Mouse (Mus musculus) MEL (cell line): Measurements from ENCODE around the gene Agmat. TPM values are rescaled to one million over a fixed set of nuclear protein-coding genes. Genes with fewer than 3 reads are reported as not detected.

ENCODE experiments used
- DNase-seq: peaks from one replicate; pipeline ENCODE4 v3.0.0; 2011; ENCODE audit warnings: low read depth, low spot score
- H3K27ac ChIP-seq: 2 replicates; pipeline ENCODE4 v1.5.1; 2012; ENCODE audit warnings: low read depth, mild to moderate bottlenecking, control low read depth, low read length, moderate library complexity; ENCODE audit not compliant: control insufficient read depth
- H3K27me3 ChIP-seq, 2 experiments: fragments of 150-350 bp in 1 of 2; sonication (generic) in 1 of 2; 2 replicates each; pipeline ENCODE4 v1.6.1; 2012; ENCODE audit warnings: low read length in 2 of 2, mild to moderate bottlenecking in 2 of 2, improper control_type of control experiment in 1 of 2, moderate library complexity in 1 of 2; ENCODE audit not compliant: insufficient read depth in 2 of 2, control insufficient read depth in 1 of 2
- H3K36me3 ChIP-seq, 2 experiments: 2 replicates each; pipeline ENCODE4 v1.6.1; 2012 to 2014; ENCODE audit warnings: low read length in 2 of 2, improper control_type of control experiment in 1 of 2, inconsistent platforms in 1 of 2, mild to moderate bottlenecking in 1 of 2; ENCODE audit not compliant: insufficient read depth in 2 of 2, control insufficient read depth in 1 of 2
- H3K4me1 ChIP-seq, 2 experiments: fragments of 150-350 bp in 1 of 2; sonication (generic) in 1 of 2; 2 replicates each; pipeline ENCODE4 v1.6.1; 2012; ENCODE audit warnings: low read length in 2 of 2, improper control_type of control experiment in 1 of 2, mild to moderate bottlenecking in 1 of 2; ENCODE audit not compliant: insufficient read depth in 2 of 2, control insufficient read depth in 1 of 2
- H3K4me3 ChIP-seq, 2 experiments: fragments of 150-350 bp in 1 of 2; sonication (generic) in 1 of 2; 2 replicates each; pipeline ENCODE4 v1.5.1; 2012; ENCODE audit warnings: low read depth in 2 of 2, low read length in 2 of 2, mild to moderate bottlenecking in 2 of 2, moderate library complexity in 2 of 2, control low read depth in 1 of 2, improper control_type of control experiment in 1 of 2; ENCODE audit not compliant: control insufficient read depth in 1 of 2, insufficient read depth in 1 of 2
- H3K79me2 ChIP-seq: 2 replicates; pipeline ENCODE4 v1.6.1; 2012; ENCODE audit warnings: mild to moderate bottlenecking, low read length, moderate library complexity; ENCODE audit not compliant: control insufficient read depth, poor library complexity, insufficient read depth
- H3K9ac ChIP-seq: 2 replicates; pipeline ENCODE4 v1.6.1; 2012; ENCODE audit warnings: low read depth, mild to moderate bottlenecking, control low read depth, low read length, moderate library complexity; ENCODE audit not compliant: control insufficient read depth, poor library complexity, severe bottlenecking
- H3K9me3 ChIP-seq: fragments of 150-350 bp; sonication (generic); replicated peaks from 2 replicates; pipeline ENCODE4 v1.6.1; 2012; ENCODE audit warnings: mild to moderate bottlenecking, low read length, improper control_type of control experiment, moderate library complexity; ENCODE audit not compliant: insufficient read depth
- BHLHE40 ChIP-seq: IDR thresholded peaks from 2 replicates; pipeline ENCODE4 v1.6.1; 2012; ENCODE audit warnings: low read depth, mild to moderate bottlenecking, inconsistent platforms, low read length, improper control_type of control experiment, borderline replicate concordance
- E2F4 ChIP-seq: IDR thresholded peaks from 2 replicates; pipeline ENCODE4 v1.6.1; 2011; ENCODE audit warnings: low read depth, low read length, improper control_type of control experiment, borderline replicate concordance
- EP300 ChIP-seq, 2 experiments: IDR thresholded peaks; 2 replicates each; pipeline ENCODE4 v1.6.1; 2011; ENCODE audit warnings: improper control_type of control experiment in 2 of 2, low read length in 2 of 2, low read depth in 1 of 2, mild to moderate bottlenecking in 1 of 2
- GABPA ChIP-seq: IDR thresholded peaks from 2 replicates; pipeline ENCODE4 v1.6.1; 2012; ENCODE audit warnings: low read depth, mild to moderate bottlenecking, inconsistent platforms, low read length, improper control_type of control experiment, moderate library complexity
- HCFC1 ChIP-seq: IDR thresholded peaks from 2 replicates; pipeline ENCODE4 v1.6.1; 2012; ENCODE audit warnings: low read depth, mild to moderate bottlenecking, inconsistent platforms, low read length, improper control_type of control experiment, moderate library complexity
- KAT2A ChIP-seq: conservative IDR thresholded peaks from 2 replicates; pipeline ENCODE4 v1.6.1; 2012; ENCODE audit warnings: low read depth, low read length, improper control_type of control experiment, inconsistent platforms
- MAX ChIP-seq: IDR thresholded peaks from 2 replicates; pipeline ENCODE4 v1.6.1; 2011; ENCODE audit warnings: low read length, improper control_type of control experiment
- NRF1 ChIP-seq: IDR thresholded peaks from 2 replicates; pipeline ENCODE4 v1.6.1; 2014; ENCODE audit warnings: low read depth, mild to moderate bottlenecking, inconsistent platforms, low read length, improper control_type of control experiment, moderate library complexity; ENCODE audit not compliant: poor library complexity, insufficient read depth, severe bottlenecking
- POLR2A ChIP-seq, 2 experiments: IDR thresholded peaks; 2 replicates each; pipeline ENCODE4 v1.6.1; 2011 to 2012; ENCODE audit warnings: low read length in 2 of 2, mild to moderate bottlenecking in 2 of 2, control low read depth in 1 of 2, improper control_type of control experiment in 1 of 2, low read depth in 1 of 2, moderate library complexity in 1 of 2; ENCODE audit not compliant: control insufficient read depth in 1 of 2, insufficient read depth in 1 of 2, poor library complexity in 1 of 2
- SMC3 ChIP-seq: IDR thresholded peaks from 2 replicates; pipeline ENCODE4 v1.6.1; 2011; ENCODE audit warnings: low read depth, low read length, improper control_type of control experiment
- TAL1 ChIP-seq: IDR thresholded peaks from 2 replicates; pipeline ENCODE4 v1.6.1; 2012; ENCODE audit warnings: mild to moderate bottlenecking, inconsistent platforms, low read length, moderate library complexity, mixed read lengths
- TBP ChIP-seq: IDR thresholded peaks from 2 replicates; pipeline ENCODE4 v1.8.0; 2011; ENCODE audit warnings: low read depth, low read length, improper control_type of control experiment
- USF1 ChIP-seq: IDR thresholded peaks from 2 replicates; pipeline ENCODE4 v1.6.1; 2014; ENCODE audit warnings: low read depth, mild to moderate bottlenecking, inconsistent platforms, low read length, improper control_type of control experiment, moderate library complexity
- USF2 ChIP-seq, 2 experiments: IDR thresholded peaks; 2 replicates each; pipeline ENCODE4 v1.6.1; 2011 to 2012; ENCODE audit warnings: improper control_type of control experiment in 2 of 2, low read length in 2 of 2, borderline replicate concordance in 1 of 2, inconsistent platforms in 1 of 2, low read depth in 1 of 2, mild to moderate bottlenecking in 1 of 2; ENCODE audit not compliant: insufficient read depth in 1 of 2
- ZMIZ1 ChIP-seq: IDR thresholded peaks from 2 replicates; pipeline ENCODE4 v1.6.1; 2012; ENCODE audit warnings: low read depth, mild to moderate bottlenecking, inconsistent platforms, low read length, improper control_type of control experiment, moderate library complexity
- polyA plus RNA-seq, 2 experiments: library from polyadenylated mRNA; stranded (reverse) in 1 of 2; unstranded in 1 of 2; fragments of >175 nt in 1 of 2; fragments of >200 nt in 1 of 2; gene quantifications; 2 replicates each; pipeline versions ENCODE4 v1.2.1 to v1.2.4; 2012; ENCODE audit warnings: low replicate concordance in 2 of 2, low read depth in 1 of 2; ENCODE audit not compliant: insufficient read length in 2 of 2, insufficient read depth in 1 of 2, missing spikeins in 1 of 2
- total RNA-seq: library from RNA; depleted of rRNA; stranded (reverse); fragments of 300-350 nt; gene quantifications from 2 replicates; pipeline ENCODE4 v1.2.3, GENCODE M21; 2012

Gene Agmat
- total and polyA plus RNA-seq, 3 experiments = 0.07 to 0.12 TPM; not detected in 1

- TF ChIP-seq GABPA (no peak; the same call in 1 of the 2 replicates), MAX (peak; percentile 99), KAT2A (peak; percentile 66), HCFC1 (peak; percentile 95)
These were observed 44.1 kb downstream of the Agmat start, which contains the start of gene Dnajc16 (continued) for GRCm38 (mm10) chr4:141790524-141790990.

GRCm38 (mm10) chr4:141791486-141791885 lies 45.0 kb downstream of the Agmat start:
- H3K4me3 ChIP-seq = no peak overlapping the region; a peak in 1 of 4 replicates
- no peaks in the 10 kb centered on the region for H3K27me3 ChIP-seq
- DNase-seq = peak; percentile 16
- no peaks in the 10 kb centered on the region for H3K9me3 ChIP-seq
- H3K79me2 ChIP-seq = peaks cover 2% of the 10 kb centered on the region; the same call in 1 of the 2 replicates
- peaks cover 6 to 8% of the 10 kb centered on the region in 2 experiments for H3K4me1 ChIP-seq
- H3K36me3 ChIP-seq = peaks cover 0 to 6% of the 10 kb centered on the region in 2 experiments; a peak in 2 of 4 replicates
- no peak for TF ChIP-seq KAT2A
- TF ChIP-seq EP300 (IDR thresholded peaks at IDR 0.05; ENCODE audit: low read depth in 1 of 2, low read length in 2 of 2) = no peak
- no peak for TF ChIP-seq USF1
- no peak for TF ChIP-seq TBP
- no peak for TF ChIP-seq TAL1
- no peak for TF ChIP-seq ZMIZ1
- TF ChIP-seq GABPA = no peak
- no peak for TF ChIP-seq USF2 (IDR thresholded peaks at IDR 0.05; ENCODE audit: borderline replicate concordance in 1 of 2, insufficient read depth in 1 of 2, low read depth in 1 of 2, low read length in 2 of 2)
- no peak for TF ChIP-seq BHLHE40
- TF ChIP-seq NRF1 = no peak
- no peak for TF ChIP-seq SMC3
- no peak overlapping the region for H3K27ac ChIP-seq
- no peak overlapping the region for H3K9ac ChIP-seq

GRCm38 (mm10) chr4:141791951-141792350 lies 45.5 kb downstream of the Agmat start:
- DNase-seq = peak; percentile 18
- no peak for TF ChIP-seq POLR2A (IDR thresholded peaks at IDR 0.05; ENCODE audit: control insufficient read depth in 1 of 2, insufficient read depth in 1 of 2, low read depth in 1 of 2, low read length in 2 of 2, poor library complexity in 1 of 2)
- TF ChIP-seq TBP = no peak
- no peak for TF ChIP-seq E2F4

More at GRCm38 (mm10) chr4:141791951-141792350, 45.5 kb downstream of the Agmat start:
- H3K36me3 ChIP-seq = peaks cover 0 to 6% of the 10 kb centered on the region in 2 experiments; a peak in 2 of 4 replicates
- peaks cover 2% of the 10 kb centered on the region; the same call in 1 of the 2 replicates for H3K79me2 ChIP-seq
- no peak overlapping the region for H3K9ac ChIP-seq
- H3K27me3 ChIP-seq = no peaks in the 10 kb centered on the region
- H3K4me1 ChIP-seq = peaks cover 6 to 8% of the 10 kb centered on the region in 2 experiments
- no peaks in the 10 kb centered on the region for H3K9me3 ChIP-seq
- no peak overlapping the region for H3K27ac ChIP-seq
- H3K4me3 ChIP-seq = no peak overlapping the region
